Mouse (Mus musculus): ENCODE measurements around the gene D630003M21Rik. TPM values are rescaled to one million over a fixed set of nuclear protein-coding genes. Genes with fewer than 3 reads are reported as not detected.

D630003M21Rik gene
- polyA plus RNA-seq, 1 experiment = 2.8 TPM

DNA sequence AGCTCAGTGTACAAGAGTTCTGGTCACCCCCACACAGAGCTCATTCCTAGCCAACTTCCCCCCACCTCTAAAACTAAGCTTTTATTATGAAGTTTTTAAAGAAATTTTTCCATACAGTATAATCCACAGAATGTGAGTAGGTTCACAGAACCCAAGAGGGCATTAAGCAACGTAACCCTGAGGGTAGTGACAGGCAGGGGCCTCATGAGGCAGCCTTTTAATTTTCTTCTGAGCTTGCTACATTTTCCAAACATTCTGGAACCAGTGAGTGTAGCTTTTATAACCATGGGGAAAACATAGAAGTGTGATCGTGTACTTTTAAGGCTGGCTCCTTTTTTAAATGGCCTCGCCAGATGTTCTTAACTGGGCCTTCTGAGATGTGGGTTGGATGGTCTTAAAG is 5.5 kb downstream of the D630003M21Rik start:
- no peaks in the 10 kb centered on the region for H3K36me3 ChIP-seq (ENCODE audit: control insufficient read depth, insufficient read depth, low read length)
- H3K27me3 ChIP-seq (ENCODE audit: control insufficient read depth, insufficient read depth, low read length) = no peaks in the 10 kb centered on the region
- H3K4me1 ChIP-seq (ENCODE audit: control insufficient read depth, insufficient read depth, low read length) = peaks cover 4% of the 10 kb centered on the region
- TF ChIP-seq POLR2A (IDR thresholded peaks at IDR 0.05; ENCODE audit: control insufficient read depth, low read depth, low read length) (no peak), CTCF (IDR thresholded peaks at IDR 0.05; ENCODE audit: control insufficient read depth, insufficient read depth, insufficient replicate concordance, low read depth, low read length) (no peak)
- H3K27ac ChIP-seq (ENCODE audit: control insufficient read depth, insufficient read depth, low read depth, low read length) = peak overlapping the region; percentile 57
- H3K4me3 ChIP-seq (ENCODE audit: control insufficient read depth, low read depth, low read length) = no peak overlapping the region

DNA sequence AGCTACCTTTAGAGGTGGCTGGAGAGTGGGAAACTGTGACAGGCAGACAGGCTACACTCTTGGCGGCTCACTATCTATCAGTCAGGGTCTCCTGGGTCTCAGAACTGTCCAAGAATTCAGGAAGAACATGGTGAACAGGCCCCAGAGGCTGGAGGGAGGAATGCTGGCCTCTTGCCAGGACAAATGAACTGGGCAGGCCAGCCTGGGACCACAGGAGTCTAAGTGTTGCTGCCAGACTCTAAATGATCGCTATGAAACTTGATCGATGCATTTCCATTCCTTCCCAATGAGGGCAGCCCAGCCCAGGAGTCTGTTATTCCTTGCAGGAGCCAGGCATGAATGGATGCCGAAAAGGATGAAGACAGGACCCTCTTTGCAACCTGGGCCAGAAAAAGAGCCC is 6.4 kb downstream of the D630003M21Rik start:
- Histone ChIP-seq H3K4me1 (ENCODE audit: control insufficient read depth, insufficient read depth, low read length) (peaks cover 2% of the 10 kb centered on the region), H3K27ac (ENCODE audit: control insufficient read depth, insufficient read depth, low read depth, low read length) (no peak overlapping the region; the same call in 1 of the 2 replicates), H3K36me3 (ENCODE audit: control insufficient read depth, insufficient read depth, low read length) (no peaks in the 10 kb centered on the region), H3K27me3 (ENCODE audit: control insufficient read depth, insufficient read depth, low read length) (no peaks in the 10 kb centered on the region), H3K4me3 (ENCODE audit: control insufficient read depth, low read depth, low read length) (no peak overlapping the region)
- TF ChIP-seq POLR2A (IDR thresholded peaks at IDR 0.05; ENCODE audit: control insufficient read depth, low read depth, low read length) (no peak), CTCF (IDR thresholded peaks at IDR 0.05; ENCODE audit: control insufficient read depth, insufficient read depth, insufficient replicate concordance, low read depth, low read length) (no peak)

DNA sequence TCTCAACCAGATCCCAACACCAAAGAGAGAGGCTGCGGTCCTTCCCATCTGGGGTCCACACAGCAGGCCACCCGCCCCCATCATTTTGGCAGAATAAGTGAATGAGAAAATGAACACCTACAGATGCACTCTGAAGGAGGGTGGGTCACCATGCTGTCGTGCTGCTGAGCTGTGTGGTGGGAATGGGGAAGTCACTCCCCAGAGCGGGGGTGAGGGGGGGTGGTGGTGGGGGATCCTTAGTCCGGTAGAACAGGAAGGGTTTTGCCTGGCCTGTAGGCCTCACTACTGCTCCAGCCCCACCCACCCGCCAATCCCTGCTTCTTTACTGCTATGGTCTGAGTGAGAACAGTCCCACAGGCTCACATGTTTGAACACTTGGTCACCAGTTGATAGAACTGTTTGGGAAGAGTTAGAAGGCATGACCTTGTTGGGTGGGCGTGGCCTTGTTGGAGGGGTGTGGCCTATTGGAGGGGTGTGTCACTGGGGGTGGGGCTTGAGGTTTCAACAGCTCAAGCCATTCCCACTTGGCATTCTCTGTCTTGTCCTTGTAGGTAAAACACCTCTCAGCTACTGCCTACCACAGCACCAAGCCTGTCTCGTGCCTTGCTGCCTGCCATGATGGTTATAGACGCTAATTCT is 7.5 kb downstream of the D630003M21Rik start:
- TF ChIP-seq CTCF (IDR thresholded peaks at IDR 0.05; ENCODE audit: control insufficient read depth, insufficient read depth, insufficient replicate concordance, low read depth, low read length) = no peak
- no peak for TF ChIP-seq POLR2A (IDR thresholded peaks at IDR 0.05; ENCODE audit: control insufficient read depth, low read depth, low read length)
- Histone ChIP-seq H3K4me3 (ENCODE audit: control insufficient read depth, low read depth, low read length) (no peak overlapping the region), H3K4me1 (ENCODE audit: control insufficient read depth, insufficient read depth, low read length) (peaks cover 2% of the 10 kb centered on the region), H3K36me3 (ENCODE audit: control insufficient read depth, insufficient read depth, low read length) (no peaks in the 10 kb centered on the region), H3K27ac (ENCODE audit: control insufficient read depth, insufficient read depth, low read depth, low read length) (no peak overlapping the region), H3K27me3 (ENCODE audit: control insufficient read depth, insufficient read depth, low read length) (no peaks in the 10 kb centered on the region)

DNA sequence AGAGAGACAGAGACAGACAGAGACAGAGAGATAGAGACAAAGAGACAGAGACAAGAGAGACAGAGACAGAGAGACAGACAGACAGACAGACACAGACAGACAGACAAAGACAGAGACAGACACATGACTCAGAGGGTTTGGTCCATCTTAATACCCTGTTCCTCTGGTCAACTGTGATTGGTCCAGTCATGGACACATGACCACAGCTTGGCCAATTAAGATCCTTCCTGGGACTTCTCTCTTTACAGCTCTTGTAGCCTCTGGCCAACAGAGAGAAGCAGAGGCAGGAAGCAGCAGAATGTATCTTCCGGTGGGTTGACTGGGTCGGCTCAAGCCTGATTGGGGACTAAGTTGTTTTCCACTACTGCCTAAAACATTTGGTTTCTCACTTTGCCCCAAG is 9.5 kb downstream of the D630003M21Rik start:
- Histone ChIP-seq H3K4me1 (ENCODE audit: control insufficient read depth, insufficient read depth, low read length) (peaks cover 2% of the 10 kb centered on the region), H3K4me3 (ENCODE audit: control insufficient read depth, low read depth, low read length) (no peak overlapping the region), H3K27ac (ENCODE audit: control insufficient read depth, insufficient read depth, low read depth, low read length) (no peak overlapping the region), H3K27me3 (ENCODE audit: control insufficient read depth, insufficient read depth, low read length) (no peaks in the 10 kb centered on the region), H3K36me3 (ENCODE audit: control insufficient read depth, insufficient read depth, low read length) (no peaks in the 10 kb centered on the region)
- TF ChIP-seq POLR2A (IDR thresholded peaks at IDR 0.05; ENCODE audit: control insufficient read depth, low read depth, low read length) (no peak), CTCF (IDR thresholded peaks at IDR 0.05; ENCODE audit: control insufficient read depth, insufficient read depth, insufficient replicate concordance, low read depth, low read length) (no peak)

DNA sequence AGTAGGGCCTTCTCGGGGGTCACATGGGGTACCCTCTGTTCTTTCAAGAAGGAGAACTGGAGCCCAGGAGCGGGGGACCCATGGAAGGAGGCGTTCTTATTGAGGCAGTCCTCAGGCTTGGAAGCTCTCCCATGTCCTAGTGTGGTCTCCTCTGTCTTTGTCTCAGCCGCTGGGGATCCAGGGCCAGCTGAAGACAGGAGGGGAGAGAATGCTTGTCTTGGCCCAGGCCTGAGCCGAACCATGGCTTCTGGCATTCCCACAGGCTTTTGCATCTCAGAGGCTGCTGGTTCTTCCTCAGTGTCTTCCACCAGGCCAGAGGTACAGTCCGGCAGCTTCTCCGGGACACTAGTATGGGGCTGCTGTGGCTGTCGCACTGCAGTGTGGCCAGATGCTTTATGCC is 12.5 kb downstream of the D630003M21Rik start:
- Histone ChIP-seq H3K27ac (ENCODE audit: control insufficient read depth, insufficient read depth, low read depth, low read length) (no peak overlapping the region; the same call in 1 of the 2 replicates), H3K36me3 (ENCODE audit: control insufficient read depth, insufficient read depth, low read length) (no peaks in the 10 kb centered on the region), H3K4me3 (ENCODE audit: control insufficient read depth, low read depth, low read length) (no peak overlapping the region), H3K4me1 (ENCODE audit: control insufficient read depth, insufficient read depth, low read length) (no peaks in the 10 kb centered on the region; the same call in 1 of the 2 replicates), H3K27me3 (ENCODE audit: control insufficient read depth, insufficient read depth, low read length) (no peaks in the 10 kb centered on the region)
- TF ChIP-seq POLR2A (IDR thresholded peaks at IDR 0.05; ENCODE audit: control insufficient read depth, low read depth, low read length) (no peak), CTCF (IDR thresholded peaks at IDR 0.05; ENCODE audit: control insufficient read depth, insufficient read depth, insufficient replicate concordance, low read depth, low read length) (no peak)

DNA sequence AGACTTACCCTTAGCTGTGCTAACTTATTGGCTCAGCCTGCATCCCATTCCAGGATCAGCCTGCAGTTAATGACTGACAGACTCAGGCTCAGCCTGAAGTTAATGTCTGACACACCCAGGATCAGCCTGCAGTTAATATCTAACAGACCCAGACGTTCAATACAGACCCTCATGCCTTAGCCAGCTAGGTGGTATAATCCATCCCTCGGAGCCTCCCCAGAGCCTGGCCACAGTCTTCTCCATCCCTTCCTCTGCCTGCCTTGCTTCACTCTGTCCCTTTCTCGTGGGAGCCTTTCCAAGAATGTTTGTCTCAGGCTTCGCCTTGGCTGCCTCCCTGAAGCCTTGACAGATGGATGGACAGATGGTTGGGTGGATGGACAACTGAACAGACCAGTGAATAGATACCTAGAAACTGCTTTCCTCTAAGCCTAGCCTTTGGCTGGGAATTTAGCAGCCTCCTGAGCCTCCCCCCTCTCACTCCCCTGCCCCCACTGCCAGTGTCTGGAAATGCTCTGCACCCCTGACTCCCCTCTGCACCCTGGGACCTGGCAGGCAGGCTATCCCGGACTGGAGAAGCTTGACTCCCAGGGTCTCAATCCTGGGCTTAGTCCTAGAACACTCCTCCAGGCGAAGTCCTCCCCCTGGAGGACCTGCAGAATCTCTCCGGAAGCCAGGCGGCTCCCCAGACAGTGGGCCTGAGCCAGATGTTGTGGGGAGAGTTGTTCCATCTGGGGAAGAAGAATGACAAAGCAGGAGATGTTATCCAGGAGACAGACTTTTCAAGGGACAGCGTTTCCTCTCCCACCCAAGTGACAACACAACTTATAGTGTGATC is 13.5 kb downstream of the D630003M21Rik start:
- Histone ChIP-seq H3K4me3 (ENCODE audit: control insufficient read depth, low read depth, low read length) (no peak overlapping the region), H3K27ac (ENCODE audit: control insufficient read depth, insufficient read depth, low read depth, low read length) (no peak overlapping the region), H3K4me1 (ENCODE audit: control insufficient read depth, insufficient read depth, low read length) (no peaks in the 10 kb centered on the region), H3K36me3 (ENCODE audit: control insufficient read depth, insufficient read depth, low read length) (no peaks in the 10 kb centered on the region), H3K27me3 (ENCODE audit: control insufficient read depth, insufficient read depth, low read length) (no peaks in the 10 kb centered on the region)
- TF ChIP-seq POLR2A (IDR thresholded peaks at IDR 0.05; ENCODE audit: control insufficient read depth, low read depth, low read length) (no peak), CTCF (IDR thresholded peaks at IDR 0.05; ENCODE audit: control insufficient read depth, insufficient read depth, insufficient replicate concordance, low read depth, low read length) (no peak)

DNA sequence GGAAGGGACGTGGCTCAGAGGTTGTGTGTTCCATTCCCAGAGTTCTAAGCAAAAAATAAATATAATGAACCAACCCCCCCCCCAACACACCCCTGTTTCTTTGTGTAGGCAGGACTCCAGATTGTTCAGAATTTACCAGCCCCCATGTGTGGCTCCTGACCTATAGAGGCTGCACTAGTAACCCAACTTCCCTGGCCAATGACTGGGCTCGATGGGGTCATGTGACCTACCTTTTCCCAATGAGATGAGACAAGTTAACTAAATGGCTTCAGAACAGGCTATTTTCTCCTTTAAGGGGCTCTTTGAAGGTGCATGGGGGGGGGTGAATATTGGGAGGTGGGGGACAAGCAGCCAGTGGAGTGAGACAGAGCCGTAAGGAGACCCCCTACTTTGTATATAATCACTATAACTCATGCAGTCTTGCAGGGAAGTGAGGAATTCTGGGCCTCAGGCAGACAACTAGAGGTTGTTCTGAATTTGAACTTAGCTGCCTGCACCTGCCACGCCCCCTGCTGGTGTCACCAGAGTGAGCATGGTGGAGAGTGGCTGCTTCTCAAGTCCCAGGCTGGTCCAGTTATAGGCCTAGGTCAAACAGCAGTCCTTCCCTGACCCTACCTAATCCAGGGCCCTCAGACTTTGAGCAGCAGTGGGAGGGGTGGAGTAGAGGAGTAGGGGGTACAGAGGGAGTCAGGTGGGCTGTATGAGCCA is 17.1 kb downstream of the D630003M21Rik start:
- Histone ChIP-seq H3K36me3 (ENCODE audit: control insufficient read depth, insufficient read depth, low read length) (no peaks in the 10 kb centered on the region), H3K27ac (ENCODE audit: control insufficient read depth, insufficient read depth, low read depth, low read length) (no peak overlapping the region), H3K4me3 (ENCODE audit: control insufficient read depth, low read depth, low read length) (no peak overlapping the region), H3K27me3 (ENCODE audit: control insufficient read depth, insufficient read depth, low read length) (no peaks in the 10 kb centered on the region), H3K4me1 (ENCODE audit: control insufficient read depth, insufficient read depth, low read length) (no peaks in the 10 kb centered on the region)
- TF ChIP-seq POLR2A (IDR thresholded peaks at IDR 0.05; ENCODE audit: control insufficient read depth, low read depth, low read length) (no peak), CTCF (IDR thresholded peaks at IDR 0.05; ENCODE audit: control insufficient read depth, insufficient read depth, insufficient replicate concordance, low read depth, low read length) (peak; percentile 38; the same call in 1 of the 2 replicates)
